Mouse (Mus musculus) G1E (cell line): ENCODE measurements around the gene Pla1a. TPM values are rescaled to one million over a fixed set of nuclear protein-coding genes. Genes with fewer than 3 reads are reported as not detected.

ENCODE experiments used
- ATAC-seq: 2 replicates; pipeline ENCODE4 v1.8.0; 2016; ENCODE audit warnings: mild to moderate bottlenecking; ENCODE audit not compliant: insufficient number of reproducible peaks, poor library complexity, low FRiP score, severe bottlenecking; ENCODE audit errors: extremely low read depth
- DNase-seq: peaks from one replicate; pipeline ENCODE4 v3.0.0; 2012; ENCODE audit warnings: low spot score
- H3K27me3 ChIP-seq: 2 replicates; pipeline ENCODE4 v1.6.1; 2012; ENCODE audit warnings: mild to moderate bottlenecking, low read length, inconsistent platforms; ENCODE audit not compliant: insufficient read depth
- H3K36me3 ChIP-seq: replicated peaks from 2 replicates; pipeline ENCODE3; 2012; ENCODE audit warnings: mild to moderate bottlenecking, inconsistent platforms
- H3K4me1 ChIP-seq: 2 replicates; pipeline ENCODE4 v1.6.1; 2012; ENCODE audit warnings: low read depth, low read length, inconsistent platforms, mixed read lengths; ENCODE audit not compliant: insufficient read depth
- H3K4me3 ChIP-seq: 2 replicates; pipeline ENCODE4 v1.5.1; 2012; ENCODE audit warnings: low read depth, mild to moderate bottlenecking, inconsistent platforms, low read length, moderate library complexity, mixed read lengths
- H3K9me3 ChIP-seq: replicated peaks from 2 replicates; pipeline ENCODE4 v1.6.1; 2012; ENCODE audit warnings: inconsistent platforms
- CTCF ChIP-seq: IDR thresholded peaks from 2 replicates; pipeline ENCODE4 v1.5.1; 2012; ENCODE audit warnings: low read depth, low read length, inconsistent platforms, mixed read lengths
- GATA1 ChIP-seq: IDR thresholded peaks from 2 replicates; pipeline ENCODE4 v1.6.1; 2012; ENCODE audit warnings: borderline replicate concordance, low read length, inconsistent platforms, mixed read lengths
- GATA2 ChIP-seq: IDR thresholded peaks from 2 replicates; pipeline ENCODE4 v1.6.1; 2012; ENCODE audit warnings: low read depth, low read length, inconsistent platforms, borderline replicate concordance
- POLR2AphosphoS5 ChIP-seq: IDR thresholded peaks from 2 replicates; pipeline ENCODE4 v1.6.1; 2012; ENCODE audit warnings: low read depth, low read length, inconsistent platforms; ENCODE audit not compliant: insufficient replicate concordance
- TAL1 ChIP-seq: conservative IDR thresholded peaks from 2 replicates; pipeline ENCODE4 v1.6.1; 2012; ENCODE audit warnings: low read depth, low read length, inconsistent platforms, mixed read lengths
- polyA plus RNA-seq: library from polyadenylated mRNA; stranded (reverse); fragments of >175 nt; gene quantifications from 2 replicates; pipeline ENCODE4 v1.2.3, GENCODE M21; 2012
- total RNA-seq, 2 experiments: library from RNA; stranded (forward) in 1 of 2; stranded (reverse) in 1 of 2; fragments of 200-1000 nt in 1 of 2; fragments of >200 nt in 1 of 2; fragmentation: Nextera tagmentation in 1 of 2; gene quantifications; 2 replicates each; pipeline ENCODE4 v1.2.3; 2014 to 2017

The Pla1a gene
- total and polyA plus RNA-seq, 3 experiments, result 0.16 to 1.7 TPM; not detected in 1

DNA sequence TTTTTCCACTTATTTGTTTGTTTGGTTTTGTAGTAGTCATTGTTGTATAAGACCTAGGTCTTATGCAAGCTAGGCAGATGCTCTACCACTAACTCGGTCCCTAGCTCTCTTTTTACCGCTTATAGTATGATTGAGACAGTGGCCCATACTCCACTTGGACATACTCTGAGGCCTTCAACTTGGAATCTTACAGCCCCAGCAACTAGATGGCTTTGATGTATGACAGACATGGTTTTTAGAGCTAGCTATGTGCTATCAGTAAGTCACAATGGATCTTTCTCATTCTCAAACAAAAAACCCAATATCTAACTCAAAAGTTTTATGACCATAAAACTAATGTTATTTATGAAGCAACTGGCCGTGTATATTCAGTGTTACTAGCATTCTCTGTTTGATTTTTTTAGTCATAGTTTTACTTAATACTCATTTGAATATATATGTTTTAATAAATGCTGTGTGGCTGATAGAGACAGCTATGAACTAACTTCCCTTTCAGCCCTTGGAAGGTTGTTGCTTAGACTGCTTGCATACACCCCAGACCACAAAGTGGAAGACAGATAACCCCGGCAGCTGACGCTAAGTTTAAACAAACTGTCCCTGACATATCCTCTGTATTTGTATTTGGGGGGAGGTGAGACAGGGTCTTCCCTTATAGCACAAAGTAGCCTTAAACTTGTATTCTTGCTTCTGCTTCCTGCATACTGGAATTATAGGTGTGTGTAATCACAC, 78.6 kb downstream of the Pla1a start:
- no peaks in the 10 kb centered on the region for H3K27me3 ChIP-seq
- peaks cover 84% of the 10 kb centered on the region for H3K36me3 ChIP-seq
- DNase-seq (no peak), ATAC-seq (no peak)
- H3K4me1 ChIP-seq, result peaks cover 73% of the 10 kb centered on the region
- no peaks in the 10 kb centered on the region for H3K9me3 ChIP-seq
- TF ChIP-seq GATA2, result no peak
- TF ChIP-seq CTCF, result no peak
- TF ChIP-seq POLR2AphosphoS5, result no peak; the same call in 1 of the 2 replicates
- no peak for TF ChIP-seq GATA1
- no peak for TF ChIP-seq TAL1
- no peak overlapping the region for H3K4me3 ChIP-seq

DNA sequence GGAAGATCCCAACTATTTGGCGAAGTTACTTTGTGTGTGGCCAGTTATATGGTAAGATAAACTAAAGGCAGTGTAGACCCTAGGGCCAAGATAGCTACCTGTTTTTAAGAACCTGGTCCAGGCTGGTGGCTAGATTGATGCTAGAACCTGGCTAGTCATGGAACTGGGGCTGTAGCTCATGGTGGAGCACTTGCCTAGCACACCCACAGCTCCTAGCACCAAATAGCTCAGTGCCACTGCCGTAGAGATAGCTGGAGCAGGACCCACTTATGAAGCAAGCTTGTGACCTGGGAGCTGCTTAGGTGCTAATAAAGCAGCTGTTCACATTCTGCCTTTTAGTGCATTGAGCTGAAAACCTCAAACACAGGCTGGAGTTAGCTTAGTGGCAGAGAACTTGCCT, 79.3 kb downstream of the Pla1a start:
- TF ChIP-seq CTCF (no peak), GATA2 (no peak), TAL1 (no peak), POLR2AphosphoS5 (no peak; the same call in 1 of the 2 replicates), GATA1 (no peak)
- ATAC-seq (no peak), DNase-seq (no peak)
- Histone ChIP-seq H3K36me3 (peaks cover 86% of the 10 kb centered on the region), H3K4me1 (peaks cover 74% of the 10 kb centered on the region), H3K27me3 (no peaks in the 10 kb centered on the region), H3K4me3 (no peak overlapping the region; the same call in 1 of the 2 replicates), H3K9me3 (no peaks in the 10 kb centered on the region)

DNA sequence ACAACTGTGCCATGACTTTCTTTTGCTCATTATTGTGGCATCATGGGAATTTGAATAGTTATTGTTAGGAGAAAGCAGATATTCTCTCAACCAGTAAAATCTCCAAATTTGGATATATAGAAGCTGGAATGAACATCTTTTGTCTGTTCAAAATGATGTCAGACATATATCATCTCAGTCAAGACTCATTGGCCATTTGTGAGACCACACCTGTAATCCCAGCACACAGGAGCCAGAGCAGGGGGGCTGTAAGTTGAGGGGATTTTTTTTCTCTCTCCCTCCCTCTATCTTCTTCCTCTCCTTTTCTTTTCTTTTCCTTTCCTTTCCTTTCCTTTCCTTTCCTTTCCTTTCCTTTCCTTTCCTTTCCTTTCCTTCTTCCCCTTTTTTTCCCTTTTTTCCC, 80.1 kb downstream of the Pla1a start:
- Histone ChIP-seq H3K4me1 (peaks cover 73% of the 10 kb centered on the region), H3K27me3 (no peaks in the 10 kb centered on the region), H3K36me3 (peaks cover 83% of the 10 kb centered on the region), H3K9me3 (no peaks in the 10 kb centered on the region), H3K4me3 (no peak overlapping the region)
- no peak for DNase-seq
- TF ChIP-seq GATA2, result no peak
- no peak for TF ChIP-seq POLR2AphosphoS5
- no peak for TF ChIP-seq TAL1
- no peak for TF ChIP-seq CTCF
- TF ChIP-seq GATA1, result no peak
- no peak for ATAC-seq

DNA sequence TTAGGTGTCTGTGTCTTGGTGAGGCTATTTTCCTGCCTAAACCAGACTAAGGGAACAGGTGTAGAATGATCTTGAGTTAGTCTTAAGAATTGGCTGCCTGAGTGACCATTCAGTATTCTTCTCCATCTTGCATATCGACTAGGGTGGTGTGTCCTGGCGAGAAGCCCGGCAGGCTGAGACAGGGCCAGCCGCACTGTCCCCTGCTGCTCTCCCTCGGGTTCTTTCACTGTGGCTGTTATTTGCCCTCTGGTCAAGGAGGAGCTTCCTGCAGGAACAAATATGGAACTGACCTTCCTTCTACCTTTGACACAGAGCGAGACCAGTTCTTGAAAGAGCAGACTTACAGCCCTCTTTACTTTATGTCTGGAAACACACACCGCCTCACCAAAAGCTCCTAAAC, 80.9 kb downstream of the Pla1a start:
- no peak for TF ChIP-seq TAL1
- TF ChIP-seq GATA1, result no peak
- Histone ChIP-seq H3K36me3 (peaks cover 76% of the 10 kb centered on the region), H3K4me3 (no peak overlapping the region), H3K9me3 (no peaks in the 10 kb centered on the region), H3K4me1 (peaks cover 71% of the 10 kb centered on the region), H3K27me3 (no peaks in the 10 kb centered on the region)
- DNase-seq (no peak), ATAC-seq (no peak)

DNA sequence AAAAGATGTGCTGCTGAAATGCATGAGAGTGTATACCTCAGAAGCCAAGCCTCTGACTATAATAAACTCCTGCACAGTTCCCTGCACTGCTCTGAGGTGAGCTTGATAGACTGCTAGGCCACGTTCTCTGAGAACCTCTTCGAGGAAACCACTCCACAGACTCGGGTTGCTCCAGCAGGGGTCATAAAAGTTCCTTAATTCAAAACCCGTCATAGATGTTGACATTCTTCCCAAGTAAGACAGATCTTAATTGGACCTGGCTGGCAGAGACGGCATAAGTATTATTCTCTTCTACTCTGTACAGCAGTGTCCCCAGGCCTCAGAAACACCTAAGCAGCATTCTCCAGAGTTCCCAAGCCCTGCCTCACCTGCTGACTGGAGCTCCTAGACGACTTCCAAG, 82.0 kb downstream of the Pla1a start:
- ATAC-seq (no peak), DNase-seq (no peak)
- peaks cover 73% of the 10 kb centered on the region for H3K4me1 ChIP-seq
- no peaks in the 10 kb centered on the region for H3K9me3 ChIP-seq
- no peaks in the 10 kb centered on the region for H3K27me3 ChIP-seq
- no peak overlapping the region for H3K4me3 ChIP-seq
- peaks cover 65% of the 10 kb centered on the region for H3K36me3 ChIP-seq
- TF ChIP-seq GATA2 (no peak), CTCF (no peak), TAL1 (no peak), POLR2AphosphoS5 (no peak), GATA1 (no peak)

DNA sequence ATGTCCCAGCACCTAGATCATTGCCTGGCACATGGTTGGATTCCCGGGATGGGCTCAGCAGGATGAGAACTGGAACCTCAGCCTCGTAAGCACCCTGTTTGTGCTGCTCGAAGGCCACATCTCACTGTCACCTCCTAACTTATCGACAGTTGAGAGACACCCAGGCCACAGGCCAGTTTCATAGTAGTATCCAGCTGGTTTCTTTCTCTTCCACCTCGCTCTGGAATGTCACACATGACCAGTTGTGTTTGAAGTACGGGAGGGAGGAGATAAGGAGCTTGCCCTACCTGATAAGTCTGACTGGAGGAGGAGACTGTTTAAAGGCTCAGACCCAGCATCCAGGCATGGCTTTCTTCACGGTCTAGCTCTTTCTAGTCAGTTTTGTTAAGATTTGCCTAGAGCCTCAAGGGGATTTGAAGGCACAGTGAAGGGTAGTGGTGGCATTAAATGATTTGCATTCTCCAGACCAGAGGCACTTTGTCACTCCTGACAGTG, 82.5 kb downstream of the Pla1a start:
- ATAC-seq (peak; percentile 48), DNase-seq (no peak)
- TF ChIP-seq CTCF (no peak), GATA2 (no peak), TAL1 (peak; percentile 46), POLR2AphosphoS5 (no peak)
- H3K9me3 ChIP-seq, result no peaks in the 10 kb centered on the region
- H3K4me1 ChIP-seq, result peaks cover 75% of the 10 kb centered on the region
- H3K4me3 ChIP-seq, result peak overlapping the region; percentile 67; the same call in 1 of the 2 replicates
- H3K36me3 ChIP-seq, result peaks cover 60% of the 10 kb centered on the region
- no peaks in the 10 kb centered on the region for H3K27me3 ChIP-seq

DNA sequence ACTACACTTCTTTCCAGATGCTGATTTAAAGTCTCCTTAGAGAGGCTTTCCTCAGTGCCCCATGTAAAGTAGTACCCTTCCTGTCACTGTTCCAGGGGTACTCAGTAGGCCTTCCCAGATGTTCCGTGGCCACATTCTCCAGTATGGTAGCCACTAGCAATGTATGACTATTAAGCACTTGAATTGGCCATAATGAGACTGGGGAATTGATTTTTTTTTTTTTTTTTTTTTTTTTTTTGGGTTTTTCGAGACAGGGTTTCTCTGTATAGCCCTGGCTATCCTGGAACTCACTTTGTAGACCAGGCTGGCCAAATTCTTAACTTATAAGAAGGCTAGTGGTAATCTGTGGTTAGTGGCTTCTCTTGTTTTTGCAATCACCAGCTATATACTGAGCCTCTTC, 83.1 kb downstream of the Pla1a start:
- DNase-seq, result no peak
- H3K4me3 ChIP-seq, result peak overlapping the region; percentile 67; the same call in 1 of the 2 replicates
- H3K4me1 ChIP-seq, result peaks cover 77% of the 10 kb centered on the region
- TF ChIP-seq TAL1 (no peak), POLR2AphosphoS5 (no peak), CTCF (no peak), GATA2 (no peak), GATA1 (no peak)
- H3K9me3 ChIP-seq, result no peaks in the 10 kb centered on the region
- no peak for ATAC-seq
- H3K36me3 ChIP-seq, result peaks cover 56% of the 10 kb centered on the region
- H3K27me3 ChIP-seq, result no peaks in the 10 kb centered on the region
